Mouse (Mus musculus): ENCODE measurements around the gene Hp1bp3. TPM values are rescaled to one million over a fixed set of nuclear protein-coding genes. Genes with fewer than 3 reads are reported as not detected.

Hp1bp3 gene
- polyA plus RNA-seq, 1 experiment from 2014 or later = 164 TPM

- Histone ChIP-seq H3K27me3 (no peaks in the 10 kb centered on the region), H3K4me3 (no peak overlapping the region), H3K9ac (no peak overlapping the region), H3K36me3 (no peaks in the 10 kb centered on the region), H3K4me2 (no peak overlapping the region), H3K9me3 (no peaks in the 10 kb centered on the region), H3K4me1 (peaks cover 5% of the 10 kb centered on the region; the same call in 1 of the 2 replicates), H3K27ac (no peak overlapping the region)
- 57% methylated on average over 14 of the region's 14 CpGs for WGBS
- peak; percentile 73 for ATAC-seq (ENCODE audit: insufficient number of reproducible peaks, low FRiP score, low TSS enrichment, low read depth)
These were observed 56.2 kb downstream of the Hp1bp3 start for GRCm38 (mm10) chr4:138272011-138272997.

- H3K27ac ChIP-seq = no peak overlapping the region
- no peaks in the 10 kb centered on the region for H3K9me3 ChIP-seq
- no peaks in the 10 kb centered on the region for H3K4me1 ChIP-seq
- no peak overlapping the region for H3K4me2 ChIP-seq
- no peaks in the 10 kb centered on the region for H3K36me3 ChIP-seq
- no peak overlapping the region for H3K9ac ChIP-seq
- peaks cover 3% of the 10 kb centered on the region; the same call in 1 of the 2 replicates for H3K27me3 ChIP-seq
- WGBS = 60% methylated on average over 7 of the region's 7 CpGs
- ATAC-seq (ENCODE audit: insufficient number of reproducible peaks, low FRiP score, low TSS enrichment, low read depth) = no peak
- H3K4me3 ChIP-seq = no peak overlapping the region
These were observed 62.2 kb downstream of the Hp1bp3 start for GRCm38 (mm10) chr4:138278346-138278745.

GRCm38 (mm10) chr4:138282834-138283233, 66.7 kb downstream of the Hp1bp3 start:
- Histone ChIP-seq H3K27ac (no peak overlapping the region), H3K4me3 (no peak overlapping the region), H3K4me2 (no peak overlapping the region), H3K4me1 (no peaks in the 10 kb centered on the region), H3K36me3 (no peaks in the 10 kb centered on the region), H3K9ac (no peak overlapping the region), H3K9me3 (no peaks in the 10 kb centered on the region), H3K27me3 (no peaks in the 10 kb centered on the region; the same call in 1 of the 2 replicates)
- ATAC-seq (ENCODE audit: insufficient number of reproducible peaks, low FRiP score, low TSS enrichment, low read depth) = no peak
- 23% methylated on average over 4 of the region's 4 CpGs for WGBS

- Histone ChIP-seq H3K4me1 (no peaks in the 10 kb centered on the region), H3K27me3 (no peaks in the 10 kb centered on the region; the same call in 1 of the 2 replicates), H3K9me3 (no peaks in the 10 kb centered on the region), H3K9ac (no peak overlapping the region), H3K36me3 (no peaks in the 10 kb centered on the region), H3K4me3 (no peak overlapping the region), H3K4me2 (no peak overlapping the region), H3K27ac (no peak overlapping the region)
- WGBS = 83% methylated on average over 12 of the region's 12 CpGs
- ATAC-seq (ENCODE audit: insufficient number of reproducible peaks, low FRiP score, low TSS enrichment, low read depth) = no peak
These were observed 70.3 kb downstream of the Hp1bp3 start for GRCm38 (mm10) chr4:138286411-138286810.

- no peak overlapping the region for H3K4me2 ChIP-seq
- no peaks in the 10 kb centered on the region for H3K9me3 ChIP-seq
- no peak overlapping the region for H3K27ac ChIP-seq
- no peak overlapping the region for H3K9ac ChIP-seq
- no peaks in the 10 kb centered on the region for H3K4me1 ChIP-seq
- H3K27me3 ChIP-seq = no peaks in the 10 kb centered on the region; the same call in 1 of the 2 replicates
- ATAC-seq (ENCODE audit: insufficient number of reproducible peaks, low FRiP score, low TSS enrichment, low read depth) = no peak
- no peak overlapping the region for H3K4me3 ChIP-seq
- H3K36me3 ChIP-seq = no peaks in the 10 kb centered on the region
- WGBS = 88% methylated on average over 7 of the region's 7 CpGs
These were observed 72.6 kb downstream of the Hp1bp3 start for GRCm38 (mm10) chr4:138288691-138289090.

GRCm38 (mm10) chr4:138292028-138292427, 75.9 kb downstream of the Hp1bp3 start:
- Histone ChIP-seq H3K27ac (no peak overlapping the region), H3K4me2 (no peak overlapping the region), H3K36me3 (no peaks in the 10 kb centered on the region), H3K4me3 (no peak overlapping the region), H3K27me3 (no peaks in the 10 kb centered on the region; the same call in 1 of the 2 replicates), H3K9me3 (no peaks in the 10 kb centered on the region), H3K9ac (no peak overlapping the region), H3K4me1 (no peaks in the 10 kb centered on the region)
- ATAC-seq (ENCODE audit: insufficient number of reproducible peaks, low FRiP score, low TSS enrichment, low read depth) = no peak
- 83% methylated on average over 13 of the region's 13 CpGs for WGBS

GRCm38 (mm10) chr4:138293261-138293948, 77.3 kb downstream of the Hp1bp3 start:
- Histone ChIP-seq H3K4me2 (no peak overlapping the region), H3K4me3 (no peak overlapping the region), H3K36me3 (no peaks in the 10 kb centered on the region), H3K9ac (no peak overlapping the region), H3K27ac (no peak overlapping the region), H3K27me3 (no peaks in the 10 kb centered on the region; the same call in 1 of the 2 replicates), H3K9me3 (no peaks in the 10 kb centered on the region), H3K4me1 (no peaks in the 10 kb centered on the region)
- ATAC-seq (ENCODE audit: insufficient number of reproducible peaks, low FRiP score, low TSS enrichment, low read depth) = no peak
- 75% methylated on average over 18 of the region's 18 CpGs for WGBS

- WGBS = 78% methylated on average over 8 of the region's 14 CpGs
- Histone ChIP-seq H3K9ac (no peak overlapping the region), H3K27ac (no peak overlapping the region), H3K9me3 (no peaks in the 10 kb centered on the region), H3K4me1 (no peaks in the 10 kb centered on the region), H3K4me2 (no peak overlapping the region), H3K36me3 (no peaks in the 10 kb centered on the region), H3K4me3 (no peak overlapping the region), H3K27me3 (no peaks in the 10 kb centered on the region; the same call in 1 of the 2 replicates)
- ATAC-seq (ENCODE audit: insufficient number of reproducible peaks, low FRiP score, low TSS enrichment, low read depth) = no peak
These were observed 78.0 kb downstream of the Hp1bp3 start for GRCm38 (mm10) chr4:138293949-138294550.

Other genes with a start within 250 kb of the Hp1bp3 start
- 27.1 and 29.1 TPM in 2 replicates for gene Eif4g3, start 223.3 kb upstream of the Hp1bp3 start, polyA plus RNA-seq (2015; fragmentation: Nextera tagmentation; extraction: Ambion mirVana)
- gene Sh2d5, start 34.1 kb downstream of the Hp1bp3 start, polyA plus RNA-seq (2015; fragmentation: Nextera tagmentation; extraction: Ambion mirVana) = 0.27 and 0.40 TPM in 2 replicates
- 1.4 and 1.9 TPM in 2 replicates for gene Kif17, start 34.1 kb downstream of the Hp1bp3 start, polyA plus RNA-seq (2015; fragmentation: Nextera tagmentation; extraction: Ambion mirVana)
- gene Ddost, start 88.4 kb downstream of the Hp1bp3 start, polyA plus RNA-seq (2015; fragmentation: Nextera tagmentation; extraction: Ambion mirVana) = 395 and 402 TPM in 2 replicates
- gene Pink1, start 110.0 kb downstream of the Hp1bp3 start, polyA plus RNA-seq (2015; fragmentation: Nextera tagmentation; extraction: Ambion mirVana) = 50.7 and 54.0 TPM in 2 replicates
- gene Cda, start 151.7 kb downstream of the Hp1bp3 start, polyA plus RNA-seq (2015; fragmentation: Nextera tagmentation; extraction: Ambion mirVana) = 7.0 TPM in 2 replicates
- 0.09 and 0.12 TPM in 2 replicates for gene Fam43b, start 180.2 kb downstream of the Hp1bp3 start, polyA plus RNA-seq (2015; fragmentation: Nextera tagmentation; extraction: Ambion mirVana)
- 16.8 and 17.7 TPM in 2 replicates for gene Mul1, start 218.4 kb downstream of the Hp1bp3 start, polyA plus RNA-seq (2015; fragmentation: Nextera tagmentation; extraction: Ambion mirVana)
- 1.7 and 2.2 TPM in 2 replicates for gene Camk2n1, start 238.0 kb downstream of the Hp1bp3 start, polyA plus RNA-seq (2015; fragmentation: Nextera tagmentation; extraction: Ambion mirVana)